Mouse (Mus musculus) midbrain, embryonic 10.5 days (tissue): Measurements from ENCODE around the gene Ak4. TPM values are rescaled to one million over a fixed set of nuclear protein-coding genes. Genes with fewer than 3 reads are reported as not detected.
A peak's percentile ranks its signal among the peaks of the same experiment; 100 is the strongest.

Experiments used
- DNase-seq: peaks from one replicate; pipeline ENCODE4 v3.0.0-alpha.2; 2017; ENCODE audit warnings: low spot score
- H3K27ac ChIP-seq: fragments of 300-500 bp; sonication (generic); replicated peaks from 2 replicates; pipeline ENCODE4 v1.5.1; 2016; ENCODE audit warnings: mild to moderate bottlenecking
- H3K27me3 ChIP-seq: fragments of 300-500 bp; sonication (generic); 2 replicates; pipeline ENCODE4 v1.6.1; 2016; ENCODE audit warnings: low read depth, mild to moderate bottlenecking; ENCODE audit not compliant: poor library complexity, severe bottlenecking
- H3K36me3 ChIP-seq: fragments of 300-500 bp; sonication (generic); 2 replicates; pipeline ENCODE4 v1.6.1; 2016; ENCODE audit warnings: mild to moderate bottlenecking, moderate library complexity
- H3K4me1 ChIP-seq: fragments of 300-500 bp; sonication (generic); 2 replicates; pipeline ENCODE4 v1.6.1; 2016
- H3K4me3 ChIP-seq: fragments of 300-500 bp; sonication (generic); 2 replicates; pipeline ENCODE4 v1.5.1; 2016; ENCODE audit warnings: mild to moderate bottlenecking, moderate library complexity
- H3K9me3 ChIP-seq: fragments of 300-500 bp; sonication (generic); replicated peaks from 2 replicates; pipeline ENCODE4 v1.6.1; 2016; ENCODE audit warnings: mild to moderate bottlenecking
- WGBS: fragments of 180-500 bp; shearing (Covaris S2); methylation state at CpG from one replicate; pipeline ENCODE4 v1.1.7; 2016; 5-methylcytosine and 5-hydroxymethylcytosine counted together
- polyA plus RNA-seq: library from polyadenylated mRNA; unstranded; fragments of >200 nt; fragmentation: Nextera tagmentation; extraction: Ambion mirVana; gene quantifications from 2 replicates; pipeline ENCODE4 v1.2.1, GENCODE M21; 2016

Gene Ak4
- polyA plus RNA-seq, 1 experiment from 2014 or later, result 47.8 TPM

- 94% methylated on average over 8 of the region's 8 CpGs for WGBS
- Histone ChIP-seq H3K4me1 (peaks cover 10% of the 10 kb centered on the region; the same call in 1 of the 2 replicates), H3K9me3 (no peaks in the 10 kb centered on the region), H3K36me3 (no peaks in the 10 kb centered on the region), H3K27ac (no peak overlapping the region), H3K4me3 (no peak overlapping the region), H3K27me3 (peaks cover 16% of the 10 kb centered on the region)
- DNase-seq, result no peak
Observed at GRCm38 (mm10) chr4:101490320-101490917, 71.3 kb downstream of the Ak4 start.

- Histone ChIP-seq H3K36me3 (no peaks in the 10 kb centered on the region), H3K27me3 (peaks cover 29% of the 10 kb centered on the region), H3K4me1 (peaks cover 17% of the 10 kb centered on the region), H3K27ac (no peak overlapping the region), H3K9me3 (no peaks in the 10 kb centered on the region), H3K4me3 (no peak overlapping the region)
- no peak for DNase-seq
- 63% methylated on average over 6 of the region's 6 CpGs for WGBS
Observed at GRCm38 (mm10) chr4:101491704-101492103, 72.6 kb downstream of the Ak4 start.

GRCm38 (mm10) chr4:101493611-101494197 lies 74.6 kb downstream of the Ak4 start:
- Histone ChIP-seq H3K27me3 (peaks cover 49% of the 10 kb centered on the region), H3K4me3 (no peak overlapping the region), H3K27ac (no peak overlapping the region), H3K9me3 (no peaks in the 10 kb centered on the region), H3K4me1 (peaks cover 27% of the 10 kb centered on the region), H3K36me3 (no peaks in the 10 kb centered on the region)
- no peak for DNase-seq

DNA sequence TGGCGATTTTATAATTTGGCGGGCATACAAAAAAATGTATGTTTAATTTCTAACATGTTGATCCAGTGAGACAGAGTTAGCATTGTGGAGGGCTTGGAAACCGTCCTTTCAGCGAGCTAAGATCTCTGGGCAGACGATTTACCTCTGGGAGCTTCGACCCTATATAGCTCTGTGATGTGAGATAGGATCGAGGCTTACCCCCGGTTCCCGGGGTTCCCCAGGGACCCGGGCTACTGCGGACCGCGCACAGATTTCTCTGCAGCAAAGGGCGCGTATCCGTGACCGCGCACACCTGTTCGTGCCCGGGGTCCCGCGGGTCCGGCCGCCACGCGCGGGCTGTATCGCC lies 77.1 kb downstream of the Ak4 start:
- peaks cover 65% of the 10 kb centered on the region for H3K27me3 ChIP-seq

GRCm38 (mm10) chr4:101496534-101497237 lies 77.6 kb downstream of the Ak4 start, which contains the start of gene Dnajc6:
Gene Dnajc6 (plus strand): TSS chr4:101496648.
- peak; percentile 67 for DNase-seq
- Histone ChIP-seq H3K4me1 (peaks cover 27% of the 10 kb centered on the region), H3K9me3 (no peaks in the 10 kb centered on the region), H3K4me3 (peak within 1 kb of the TSS; percentile 69), H3K27ac (peak within 1 kb of the TSS; percentile 70), H3K36me3 (no peaks in the 10 kb centered on the region), H3K27me3 (peaks cover 71% of the 10 kb centered on the region)
- under 1% methylated on average over 53 of the region's 57 CpGs for WGBS

More for the DNA sequence above, 77.1 kb downstream of the Ak4 start:
- WGBS, result 1% methylated on average over 28 of the region's 28 CpGs
- H3K36me3 ChIP-seq, result no peaks in the 10 kb centered on the region
- peak overlapping the region; percentile 69 for H3K4me3 ChIP-seq
- no peaks in the 10 kb centered on the region for H3K9me3 ChIP-seq
- peaks cover 27% of the 10 kb centered on the region for H3K4me1 ChIP-seq
- no peak for DNase-seq
- H3K27ac ChIP-seq, result peak overlapping the region; percentile 70; the same call in 1 of the 2 replicates

- Histone ChIP-seq H3K27ac (no peak overlapping the region), H3K9me3 (no peaks in the 10 kb centered on the region), H3K4me1 (peaks cover 27% of the 10 kb centered on the region), H3K27me3 (peaks cover 75% of the 10 kb centered on the region), H3K4me3 (peak overlapping the region; percentile 69), H3K36me3 (no peaks in the 10 kb centered on the region)
- DNase-seq, result peak; percentile 39
- WGBS, result 5% methylated on average over 14 of the region's 14 CpGs
Observed at GRCm38 (mm10) chr4:101497336-101497735, 78.3 kb downstream of the Ak4 start.

- 52% methylated on average over 7 of the region's 7 CpGs for WGBS
- Histone ChIP-seq H3K9me3 (no peaks in the 10 kb centered on the region), H3K4me3 (no peak overlapping the region), H3K27me3 (peaks cover 59% of the 10 kb centered on the region), H3K36me3 (no peaks in the 10 kb centered on the region), H3K4me1 (peaks cover 36% of the 10 kb centered on the region), H3K27ac (no peak overlapping the region)
- DNase-seq, result no peak
Observed at GRCm38 (mm10) chr4:101504470-101505007, 85.5 kb downstream of the Ak4 start.

GRCm38 (mm10) chr4:101505966-101506365 lies 86.9 kb downstream of the Ak4 start:
- peaks cover 60% of the 10 kb centered on the region for H3K27me3 ChIP-seq
- H3K9me3 ChIP-seq, result no peaks in the 10 kb centered on the region
- WGBS, result 86% methylated on average over 2 of the region's 2 CpGs
- no peak overlapping the region for H3K4me3 ChIP-seq
- H3K4me1 ChIP-seq, result peaks cover 37% of the 10 kb centered on the region
- DNase-seq, result no peak
- no peaks in the 10 kb centered on the region for H3K36me3 ChIP-seq
- no peak overlapping the region for H3K27ac ChIP-seq

DNA sequence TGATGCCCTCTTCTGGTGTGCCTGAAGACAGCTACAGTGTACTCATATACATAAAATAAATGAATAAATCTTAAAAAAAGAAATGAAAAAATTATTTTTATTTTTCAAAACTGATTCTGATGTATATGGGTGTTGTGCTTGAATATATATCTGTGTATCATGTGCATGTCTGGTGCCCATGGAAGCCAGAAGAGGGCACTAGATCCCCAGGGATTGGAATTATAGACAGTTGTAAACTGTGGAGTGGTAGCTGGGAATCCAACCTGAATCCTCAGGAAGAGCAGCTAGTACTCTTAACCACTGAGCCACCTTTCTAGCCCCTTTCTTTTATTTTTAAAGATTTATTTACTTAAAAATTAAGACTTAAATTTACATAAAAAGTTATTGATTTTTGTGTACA lies 87.3 kb downstream of the Ak4 start:
- Histone ChIP-seq H3K27ac (no peak overlapping the region), H3K9me3 (no peaks in the 10 kb centered on the region), H3K36me3 (no peaks in the 10 kb centered on the region), H3K27me3 (peaks cover 56% of the 10 kb centered on the region), H3K4me1 (peaks cover 37% of the 10 kb centered on the region), H3K4me3 (no peak overlapping the region)
- DNase-seq, result no peak

DNA sequence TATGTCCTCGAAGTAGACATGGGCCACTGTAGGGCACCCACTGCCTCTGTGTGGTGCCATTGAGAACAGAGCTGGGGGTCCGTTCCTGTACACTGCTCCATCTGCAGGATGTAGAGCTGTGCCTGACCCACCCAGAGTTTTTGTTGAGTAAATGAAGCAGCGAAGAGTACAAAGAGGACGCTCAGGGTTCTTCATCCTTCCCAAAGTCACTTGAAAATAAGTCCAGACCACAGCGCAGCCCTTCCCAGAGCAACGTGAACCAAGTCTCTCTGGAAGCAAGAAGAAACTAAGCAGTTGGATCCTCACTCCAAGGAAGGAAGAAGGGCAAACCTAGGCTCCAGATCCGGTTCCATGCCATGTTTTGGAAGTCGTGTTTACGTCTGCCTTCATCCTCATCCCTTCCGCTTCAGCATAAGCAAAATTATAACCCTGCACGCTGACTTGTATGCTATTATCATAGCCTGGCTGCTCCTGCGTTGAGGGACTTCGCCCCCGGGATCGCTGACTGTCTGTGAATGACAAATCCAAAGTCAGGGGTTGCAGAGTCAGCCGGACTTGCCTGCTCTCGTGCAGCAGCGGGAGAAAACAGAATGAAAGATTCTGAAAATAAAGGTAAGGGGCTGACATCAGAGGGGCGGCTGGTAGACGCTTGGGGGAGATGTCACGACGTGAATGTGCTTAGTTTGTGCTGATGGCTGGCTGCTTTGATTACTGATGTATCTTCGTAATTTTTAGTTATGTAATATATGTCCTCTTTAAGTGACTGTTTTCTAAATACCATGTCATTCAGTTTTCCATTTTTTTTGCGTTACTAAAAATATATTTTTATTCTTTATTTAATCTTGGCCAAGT lies 88.7 kb downstream of the Ak4 start:
- peak; percentile 60 for DNase-seq
- H3K27me3 ChIP-seq, result peaks cover 44% of the 10 kb centered on the region
- H3K27ac ChIP-seq, result no peak overlapping the region
- H3K4me1 ChIP-seq, result peaks cover 37% of the 10 kb centered on the region
- no peaks in the 10 kb centered on the region for H3K9me3 ChIP-seq
- no peaks in the 10 kb centered on the region for H3K36me3 ChIP-seq
- 14% methylated on average over 24 of the region's 24 CpGs for WGBS
- H3K4me3 ChIP-seq, result peak overlapping the region; percentile 61

GRCm38 (mm10) chr4:101508431-101508830 lies 89.4 kb downstream of the Ak4 start:
- Histone ChIP-seq H3K27ac (peak overlapping the region; percentile 63; the same call in 1 of the 2 replicates), H3K9me3 (no peaks in the 10 kb centered on the region), H3K4me3 (peak overlapping the region; percentile 61), H3K36me3 (no peaks in the 10 kb centered on the region), H3K4me1 (peaks cover 37% of the 10 kb centered on the region), H3K27me3 (peaks cover 38% of the 10 kb centered on the region)
- DNase-seq, result no peak
- 3% methylated on average over 10 of the region's 10 CpGs for WGBS

DNA sequence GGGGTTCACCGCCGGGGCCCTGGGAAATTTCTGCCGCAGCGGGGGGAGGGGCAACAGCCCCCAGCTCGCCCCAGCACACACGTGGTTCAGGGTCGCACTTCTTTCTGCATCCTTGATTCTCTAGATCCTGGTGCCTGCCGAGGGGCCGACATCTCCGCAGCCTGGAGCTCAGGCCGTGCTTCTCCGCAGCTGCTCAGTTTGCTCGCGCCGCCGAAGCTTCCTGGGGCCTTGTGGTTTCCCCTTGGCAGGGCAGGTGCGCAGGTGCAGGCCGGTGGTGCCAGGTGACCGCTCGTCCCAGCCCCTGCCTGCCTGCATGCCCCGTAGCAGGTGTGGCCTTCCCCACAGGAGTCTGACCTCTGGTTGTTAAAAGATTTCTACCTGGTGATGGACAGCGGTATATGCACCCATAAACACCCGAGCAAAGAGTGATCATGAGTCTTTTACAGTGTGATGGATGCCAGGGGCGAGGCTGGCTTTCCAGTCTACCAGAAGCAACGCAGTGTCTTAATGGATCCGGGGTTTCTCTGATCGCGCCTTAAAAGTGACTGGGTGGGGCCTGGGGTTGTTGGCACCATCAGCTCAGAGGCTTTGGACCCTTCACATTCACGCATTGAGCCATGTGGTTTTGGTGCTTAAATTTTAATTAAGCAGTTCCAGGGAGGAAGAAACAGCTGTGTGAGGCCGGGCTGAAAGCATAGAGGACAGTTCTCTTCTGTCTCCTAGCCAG lies 89.9 kb downstream of the Ak4 start:
- DNase-seq, result peak; percentile 49
- peaks cover 36% of the 10 kb centered on the region for H3K4me1 ChIP-seq
- peak overlapping the region; percentile 61 for H3K4me3 ChIP-seq
- H3K27me3 ChIP-seq, result peaks cover 34% of the 10 kb centered on the region
- WGBS, result 5% methylated on average over 30 of the region's 30 CpGs
- peak overlapping the region; percentile 63 for H3K27ac ChIP-seq
- H3K9me3 ChIP-seq, result no peaks in the 10 kb centered on the region
- H3K36me3 ChIP-seq, result no peaks in the 10 kb centered on the region
